Mouse (Mus musculus) cortical plate, adult 2 months (tissue): Measurements from ENCODE around the gene Morn5.

Experiments
- CTCF ChIP-seq: fragments of 200-500 bp; IDR thresholded peaks from 2 replicates; pipeline ENCODE4 v1.5.1; 2011; ENCODE audit warnings: mild to moderate bottlenecking, control low read depth, low read length; ENCODE audit not compliant: insufficient read depth; ENCODE audit errors: extremely low read depth
- POLR2A ChIP-seq: fragments of 200-500 bp; IDR thresholded peaks from 2 replicates; pipeline ENCODE4 v1.6.1; 2011; ENCODE audit warnings: mild to moderate bottlenecking, low read length, control low read depth; ENCODE audit not compliant: insufficient read depth; ENCODE audit errors: extremely low read depth

DNA sequence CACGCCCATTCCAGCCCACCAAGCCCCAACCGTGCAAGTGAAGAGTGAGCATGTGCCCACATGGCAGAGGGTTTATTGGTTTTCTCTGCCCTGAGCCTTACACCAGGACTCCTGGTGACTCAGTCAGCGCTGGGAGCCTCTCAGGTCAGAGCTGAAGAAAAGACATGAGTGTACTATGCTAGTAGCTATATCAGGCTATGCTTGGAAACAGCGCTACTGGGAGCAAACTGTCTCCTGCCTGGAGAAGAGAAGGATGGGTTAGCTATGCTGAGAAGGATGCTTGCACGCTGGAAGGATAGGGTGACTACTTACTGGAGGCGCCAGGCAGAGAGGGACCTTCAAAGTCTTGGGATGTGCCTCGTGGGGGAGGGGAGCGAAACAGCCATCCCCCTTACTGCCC lies 38.7 kb upstream of the Morn5 start:
- no peak for TF ChIP-seq CTCF
- TF ChIP-seq POLR2A, result no peak
